Mouse (Mus musculus): ENCODE measurements around the gene Cep170b. TPM values are rescaled to one million over a fixed set of nuclear protein-coding genes. Genes with fewer than 3 reads are reported as not detected.

The Cep170b gene
- polyA plus RNA-seq, 1 experiment from 2014 or later: 20.8 TPM

DNA sequence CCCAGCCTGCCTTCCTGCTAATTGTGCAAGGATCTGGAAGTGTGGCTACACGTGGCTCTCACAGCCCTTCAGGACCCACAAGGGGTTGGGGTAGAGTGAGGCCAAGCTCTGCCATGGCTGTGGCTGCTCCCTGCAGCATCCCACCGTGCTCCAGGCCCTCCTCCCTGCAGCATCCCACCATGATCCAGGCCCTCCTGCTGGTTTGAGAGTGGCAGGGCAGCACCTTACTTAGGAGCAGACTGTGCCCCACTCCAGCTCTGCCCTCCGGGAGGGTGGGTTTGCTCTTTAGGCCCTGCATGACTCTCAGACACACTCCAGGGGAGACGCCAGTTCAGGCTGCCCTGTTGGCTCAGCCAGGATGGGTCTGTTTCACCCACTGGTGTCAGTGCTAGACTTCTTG, 50.1 kb downstream of the Cep170b start:
- WGBS: 71% methylated on average over 4 of the region's 4 CpGs
- no peak overlapping the region for H3K4me2 ChIP-seq
- no peak for ATAC-seq (ENCODE audit: borderline replicate concordance, extremely low read depth, low FRiP score, low TSS enrichment)

DNA sequence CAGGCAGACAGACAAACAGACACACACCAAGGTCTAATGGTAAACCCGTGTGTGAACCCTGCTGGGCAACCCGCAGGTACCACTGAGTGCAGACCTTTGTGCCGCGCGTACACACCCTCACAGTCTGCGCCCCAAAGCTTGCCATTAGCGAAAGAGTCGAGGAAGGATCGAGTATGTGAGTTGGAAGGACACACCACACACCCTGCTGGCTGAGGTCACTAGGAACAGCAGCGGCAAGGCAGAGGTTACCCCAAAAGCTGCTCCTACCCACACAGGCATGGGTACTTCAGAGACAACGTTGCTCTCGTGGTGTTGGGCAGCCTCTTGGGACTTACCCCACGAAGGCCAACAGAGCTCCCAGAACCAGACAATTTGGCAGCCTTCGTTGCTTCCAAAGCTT, 52.1 kb downstream of the Cep170b start:
- H3K9me3 ChIP-seq: no peaks in the 10 kb centered on the region
- no peak overlapping the region for H3K4me3 ChIP-seq
- no peaks in the 10 kb centered on the region for H3K36me3 ChIP-seq
- H3K9ac ChIP-seq: no peak overlapping the region
- H3K4me2 ChIP-seq: no peak overlapping the region
- no peak overlapping the region for H3K27ac ChIP-seq
- no peak for ATAC-seq (ENCODE audit: borderline replicate concordance, extremely low read depth, low FRiP score, low TSS enrichment)
- WGBS: 88% methylated on average over 14 of the region's 14 CpGs
- H3K27me3 ChIP-seq: no peaks in the 10 kb centered on the region
- H3K4me1 ChIP-seq: no peaks in the 10 kb centered on the region

More for the DNA sequence above, 50.1 kb downstream of the Cep170b start:
- H3K4me1 ChIP-seq: no peaks in the 10 kb centered on the region
- no peak overlapping the region for H3K9ac ChIP-seq
- H3K36me3 ChIP-seq: no peaks in the 10 kb centered on the region
- no peak overlapping the region for H3K27ac ChIP-seq
- H3K4me3 ChIP-seq: no peak overlapping the region
- H3K27me3 ChIP-seq: no peaks in the 10 kb centered on the region
- H3K9me3 ChIP-seq: no peaks in the 10 kb centered on the region

DNA sequence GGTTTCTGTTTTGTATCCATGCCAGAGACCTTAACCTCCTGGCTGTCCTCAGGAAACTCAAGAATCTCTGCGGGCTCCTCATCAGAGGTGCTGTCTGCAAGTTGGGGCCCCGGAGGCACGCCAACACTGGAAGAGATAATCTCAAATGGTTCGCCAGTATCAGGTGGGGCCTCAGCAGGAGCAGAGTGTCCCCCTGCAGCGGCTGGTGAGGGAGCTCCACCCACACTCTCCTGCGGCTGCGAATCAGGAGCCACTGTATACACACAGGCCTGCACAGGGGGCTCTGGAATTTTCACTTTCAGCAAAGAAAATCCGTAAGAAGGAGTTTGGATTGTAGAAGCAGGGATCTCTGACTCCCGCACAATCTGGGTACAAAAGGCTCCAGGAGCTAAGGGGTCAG, 53.1 kb downstream of the Cep170b start:
- H3K4me2 ChIP-seq: no peak overlapping the region
- H3K9ac ChIP-seq: no peak overlapping the region
- no peaks in the 10 kb centered on the region for H3K9me3 ChIP-seq
- H3K27ac ChIP-seq: no peak overlapping the region
- H3K4me1 ChIP-seq: no peaks in the 10 kb centered on the region
- 21% methylated on average over 9 of the region's 9 CpGs for WGBS
- no peak for ATAC-seq (ENCODE audit: borderline replicate concordance, extremely low read depth, low FRiP score, low TSS enrichment)
- H3K27me3 ChIP-seq: no peaks in the 10 kb centered on the region
- H3K36me3 ChIP-seq: no peaks in the 10 kb centered on the region
- H3K4me3 ChIP-seq: no peak overlapping the region

DNA sequence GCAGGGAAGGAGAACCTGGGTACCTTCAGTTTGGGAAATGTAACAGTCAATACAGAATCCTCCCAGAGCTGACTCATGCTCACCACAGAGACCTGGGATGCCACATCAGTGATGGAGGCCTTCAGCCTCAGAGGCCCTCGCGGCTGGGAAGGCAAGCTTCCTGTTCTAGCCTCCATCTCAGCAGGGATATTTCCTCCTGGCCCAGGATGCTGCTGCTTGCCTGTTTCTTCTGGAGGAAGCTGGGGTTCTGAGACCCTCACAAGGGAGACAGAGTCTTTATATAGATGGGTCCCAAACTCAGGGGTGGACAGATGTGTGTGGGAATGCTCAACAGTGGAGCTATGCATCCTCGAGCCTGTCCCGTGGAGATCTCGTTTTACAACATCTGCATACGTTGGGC, 53.8 kb downstream of the Cep170b start:
- H3K36me3 ChIP-seq: no peaks in the 10 kb centered on the region
- H3K4me3 ChIP-seq: no peak overlapping the region
- H3K4me1 ChIP-seq: no peaks in the 10 kb centered on the region
- H3K9ac ChIP-seq: no peak overlapping the region
- H3K27ac ChIP-seq: no peak overlapping the region
- H3K9me3 ChIP-seq: no peaks in the 10 kb centered on the region
- no peaks in the 10 kb centered on the region for H3K27me3 ChIP-seq
- 81% methylated on average over 6 of the region's 6 CpGs for WGBS
- ATAC-seq (ENCODE audit: borderline replicate concordance, extremely low read depth, low FRiP score, low TSS enrichment): no peak
- H3K4me2 ChIP-seq: no peak overlapping the region

DNA sequence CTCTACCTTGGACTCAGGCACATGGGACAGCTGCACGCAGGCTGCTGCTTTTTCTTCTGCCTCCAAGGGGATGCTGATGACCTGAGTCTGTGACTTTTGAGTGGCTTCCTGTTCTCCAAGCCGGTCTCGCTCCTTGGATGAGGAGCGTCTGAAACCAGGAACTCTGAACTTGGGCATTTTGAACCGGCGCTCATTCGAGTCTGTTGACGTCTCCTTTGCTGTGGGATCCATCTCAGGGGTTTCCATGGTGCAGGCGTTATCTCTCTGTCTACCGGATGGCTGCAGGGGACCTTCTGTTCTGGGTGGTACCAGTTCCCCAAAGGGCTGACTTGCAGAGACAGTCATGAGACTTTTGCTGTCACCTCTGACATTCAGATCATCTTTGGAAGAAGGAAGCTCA, 54.2 kb downstream of the Cep170b start:
- no peak overlapping the region for H3K4me2 ChIP-seq
- WGBS: 89% methylated on average over 10 of the region's 10 CpGs
- no peaks in the 10 kb centered on the region for H3K9me3 ChIP-seq
- no peak for ATAC-seq (ENCODE audit: borderline replicate concordance, extremely low read depth, low FRiP score, low TSS enrichment)
- H3K4me3 ChIP-seq: no peak overlapping the region
- no peaks in the 10 kb centered on the region for H3K36me3 ChIP-seq
- no peaks in the 10 kb centered on the region for H3K4me1 ChIP-seq
- no peak overlapping the region for H3K9ac ChIP-seq
- H3K27ac ChIP-seq: no peak overlapping the region
- H3K27me3 ChIP-seq: no peaks in the 10 kb centered on the region

DNA sequence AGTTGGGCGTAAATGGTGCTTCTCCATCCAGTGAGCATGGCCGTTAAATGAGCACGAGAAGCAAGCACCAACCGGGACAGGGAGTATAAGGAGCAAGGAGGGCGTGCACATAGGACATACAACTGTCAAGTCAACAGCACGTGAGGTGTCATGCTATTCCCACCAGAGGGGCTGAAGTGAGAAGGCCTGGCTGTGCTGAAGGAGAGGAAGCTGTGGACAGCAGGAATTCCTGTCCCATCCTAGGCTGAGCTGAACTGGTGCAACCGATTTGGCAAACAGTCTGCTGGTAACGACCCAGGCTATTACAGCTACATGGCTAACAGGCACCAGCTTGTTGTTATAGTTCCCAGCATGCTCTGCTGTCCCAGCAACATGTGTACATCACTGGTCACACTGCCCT, 70.8 kb downstream of the Cep170b start:
- ATAC-seq (ENCODE audit: borderline replicate concordance, extremely low read depth, low FRiP score, low TSS enrichment): no peak
- no peaks in the 10 kb centered on the region for H3K36me3 ChIP-seq
- no peak overlapping the region for H3K9ac ChIP-seq
- WGBS: 59% methylated on average over 8 of the region's 8 CpGs
- H3K4me3 ChIP-seq: no peak overlapping the region
- no peaks in the 10 kb centered on the region for H3K27me3 ChIP-seq
- no peaks in the 10 kb centered on the region for H3K9me3 ChIP-seq
- H3K4me2 ChIP-seq: no peak overlapping the region
- peaks cover 24% of the 10 kb centered on the region for H3K4me1 ChIP-seq
- no peak overlapping the region for H3K27ac ChIP-seq

DNA sequence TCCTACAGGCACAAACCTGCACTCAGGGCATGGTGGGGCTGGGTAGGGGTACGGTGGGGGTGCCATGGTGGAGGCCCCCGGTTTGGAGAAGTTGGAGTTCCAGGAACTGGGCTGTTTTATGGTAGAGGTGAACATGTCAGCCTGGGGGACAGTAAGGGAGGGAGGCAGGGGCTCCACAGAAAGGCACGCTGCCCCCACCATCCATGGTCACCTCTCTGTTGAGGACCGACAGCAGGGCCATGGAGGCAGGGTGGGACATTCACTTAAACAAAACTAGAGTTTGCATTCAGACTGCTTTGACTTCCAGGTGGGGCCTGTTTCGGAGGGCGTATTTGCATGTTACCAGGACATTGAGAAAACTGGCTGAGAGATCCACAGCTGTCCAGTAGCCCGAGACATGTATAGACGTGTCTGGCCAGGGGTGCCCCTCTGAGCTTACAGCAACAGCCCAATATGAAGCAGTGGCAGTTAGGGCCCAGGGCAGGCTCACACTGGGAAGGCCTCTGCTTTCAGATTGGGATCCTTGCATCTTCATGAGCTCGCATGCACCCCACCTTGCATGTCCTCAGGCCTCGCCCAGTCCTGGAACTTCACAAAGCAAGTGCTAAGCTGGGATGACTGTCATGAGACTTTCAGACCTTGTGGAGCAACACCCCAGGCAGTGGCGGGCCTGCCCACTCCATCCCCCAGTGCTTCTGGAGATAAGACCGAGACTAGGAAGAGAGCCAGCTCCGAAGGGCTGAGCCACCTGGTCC, 73.5 kb downstream of the Cep170b start:
- WGBS: 54% methylated on average over 13 of the region's 13 CpGs
- H3K27ac ChIP-seq: no peak overlapping the region
- H3K36me3 ChIP-seq: no peaks in the 10 kb centered on the region
- no peaks in the 10 kb centered on the region for H3K9me3 ChIP-seq
- H3K27me3 ChIP-seq: peaks cover 12% of the 10 kb centered on the region
- peak; percentile 44; the same call in 1 of the 2 replicates for ATAC-seq (ENCODE audit: borderline replicate concordance, extremely low read depth, low FRiP score, low TSS enrichment)
- no peak overlapping the region for H3K4me3 ChIP-seq
- H3K4me2 ChIP-seq: peak overlapping the region; percentile 21; the same call in 1 of the 2 replicates
- peaks cover 48% of the 10 kb centered on the region for H3K4me1 ChIP-seq
- no peak overlapping the region for H3K9ac ChIP-seq

DNA sequence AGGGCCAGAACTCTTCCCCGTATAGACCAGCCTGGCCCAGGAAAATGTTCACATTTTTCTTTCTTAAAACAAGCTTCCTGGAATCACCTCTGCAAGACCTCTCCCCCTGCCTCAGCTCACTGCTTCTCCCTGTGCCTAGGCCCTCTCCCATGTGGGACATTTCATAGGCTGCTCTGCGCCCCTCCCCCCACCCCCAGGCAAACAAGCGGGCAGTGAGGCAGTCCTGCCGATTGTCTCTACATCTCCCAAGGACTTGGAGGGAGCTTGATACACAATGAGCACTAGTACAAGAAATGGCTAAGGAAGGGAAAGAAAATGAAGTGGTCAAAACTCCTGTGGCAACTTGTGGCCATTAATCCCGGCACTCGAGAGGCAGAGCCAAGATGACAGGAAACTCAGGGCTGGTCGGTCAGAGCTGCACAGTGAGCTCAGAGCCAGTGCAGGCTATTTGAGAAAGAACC, 74.1 kb downstream of the Cep170b start:
- Histone ChIP-seq H3K9ac (no peak overlapping the region), H3K4me1 (peaks cover 54% of the 10 kb centered on the region), H3K4me3 (no peak overlapping the region), H3K4me2 (peak overlapping the region; percentile 21), H3K9me3 (no peaks in the 10 kb centered on the region), H3K27ac (peak overlapping the region; percentile 44; the same call in 1 of the 2 replicates), H3K27me3 (peaks cover 12% of the 10 kb centered on the region), H3K36me3 (no peaks in the 10 kb centered on the region)
- ATAC-seq (ENCODE audit: borderline replicate concordance, extremely low read depth, low FRiP score, low TSS enrichment): no peak
- 12% methylated on average over 7 of the region's 7 CpGs for WGBS

DNA sequence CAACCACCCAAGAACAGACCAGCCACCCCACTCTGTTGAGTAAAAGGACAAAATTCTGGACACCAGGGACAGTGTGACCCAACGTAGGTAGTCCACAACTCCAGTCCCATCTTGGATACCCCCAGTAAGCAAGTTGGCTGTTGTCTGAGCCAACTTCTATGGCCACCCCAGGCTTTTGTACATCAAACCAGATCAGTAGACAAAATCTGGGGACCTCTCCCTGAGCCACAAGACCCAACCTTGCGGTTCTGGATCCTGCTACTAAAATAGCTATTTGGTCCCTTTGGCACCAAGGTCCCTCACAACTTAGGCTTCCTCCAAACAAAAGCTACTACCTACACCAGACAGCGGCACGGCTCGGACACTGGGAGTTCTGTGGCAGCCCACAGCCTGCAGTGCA, 74.7 kb downstream of the Cep170b start:
- 86% methylated on average over 5 of the region's 5 CpGs for WGBS
- H3K9me3 ChIP-seq: no peaks in the 10 kb centered on the region
- H3K4me2 ChIP-seq: no peak overlapping the region
- peaks cover 58% of the 10 kb centered on the region for H3K4me1 ChIP-seq
- H3K27ac ChIP-seq: no peak overlapping the region
- no peak for ATAC-seq (ENCODE audit: borderline replicate concordance, extremely low read depth, low FRiP score, low TSS enrichment)
- H3K27me3 ChIP-seq: peaks cover 12% of the 10 kb centered on the region
- H3K36me3 ChIP-seq: no peaks in the 10 kb centered on the region
- H3K9ac ChIP-seq: no peak overlapping the region
- H3K4me3 ChIP-seq: no peak overlapping the region

DNA sequence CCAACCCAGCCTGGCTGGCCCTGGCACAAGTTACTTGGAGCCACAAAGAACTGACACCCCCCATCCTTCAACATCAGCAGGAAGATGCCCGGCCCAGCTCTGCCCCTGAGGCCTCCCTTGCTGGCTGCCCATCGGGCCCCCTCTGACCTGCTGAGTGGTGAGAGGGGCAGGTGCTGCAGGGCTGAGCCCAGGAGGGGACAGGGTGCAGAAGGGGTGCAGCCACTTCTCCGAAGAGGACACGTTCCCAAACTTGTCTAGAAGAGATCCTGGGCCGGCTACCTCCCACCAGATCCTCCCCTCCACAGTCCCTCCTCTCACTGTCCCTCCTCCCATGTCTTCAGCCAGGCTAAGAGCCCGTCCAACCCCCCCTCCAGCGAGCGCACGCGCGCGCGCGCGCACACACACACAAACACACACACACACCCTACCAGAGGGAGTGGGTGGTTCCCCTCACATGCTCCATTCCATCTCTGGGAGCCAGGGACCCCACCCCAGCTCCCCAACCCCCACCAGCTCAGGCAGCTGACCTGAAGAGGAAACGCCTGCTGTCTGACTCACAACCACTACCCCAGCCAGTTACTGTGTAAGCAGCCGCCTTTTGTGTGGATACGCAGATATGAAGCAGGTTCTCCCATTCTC, 75.3 kb downstream of the Cep170b start:
- Histone ChIP-seq H3K9ac (no peak overlapping the region), H3K9me3 (no peaks in the 10 kb centered on the region), H3K36me3 (no peaks in the 10 kb centered on the region), H3K27me3 (peaks cover 13% of the 10 kb centered on the region), H3K4me1 (peaks cover 63% of the 10 kb centered on the region), H3K27ac (no peak overlapping the region), H3K4me3 (no peak overlapping the region), H3K4me2 (no peak overlapping the region)
- ATAC-seq (ENCODE audit: borderline replicate concordance, extremely low read depth, low FRiP score, low TSS enrichment): no peak
- WGBS: 52% methylated on average over 18 of the region's 18 CpGs
